Mouse (Mus musculus): ENCODE data around the gene Adora2b.

Adora2b gene
- long read RNA-seq, experiment 1, partial matches to known transcripts: 0 of 2 reads
- long read RNA-seq, experiment 1, other reads (novel, unspliced or antisense): 0 of 2 reads
- long read RNA-seq, experiment 2: 0 reads

GRCm38 (mm10) chr11:62248401-62249244 is at the start of gene Adora2b:
Gene Adora2b, plus strand, starts transcription at chr11:62248984.
- intact Hi-C loops (cut with DNase I): no loop called here

- intact Hi-C loops (cut with DNase I): no loop called here
Measured at GRCm38 (mm10) chr11:62200901-62201512, 47.8 kb upstream of the Adora2b start.

GRCm38 (mm10) chr11:62202645-62203044 is 46.1 kb upstream of the Adora2b start:
- intact Hi-C loops (cut with DNase I): no loop called here

- intact Hi-C loops (cut with DNase I): no loop called here
Measured at GRCm38 (mm10) chr11:62209111-62209510, 39.7 kb upstream of the Adora2b start.

- intact Hi-C loops (cut with DNase I): no loop called here
Measured at GRCm38 (mm10) chr11:62209891-62210290, 38.9 kb upstream of the Adora2b start.

- intact Hi-C loops (cut with DNase I): no loop called here
Measured at GRCm38 (mm10) chr11:62213384-62213989, 35.3 kb upstream of the Adora2b start.

- intact Hi-C loops (cut with DNase I): no loop called here
Measured at GRCm38 (mm10) chr11:62215107-62215506, 33.7 kb upstream of the Adora2b start.

- intact Hi-C loops (cut with DNase I): no loop called here
Measured at GRCm38 (mm10) chr11:62217751-62218150, 31.0 kb upstream of the Adora2b start.

- intact Hi-C loops (cut with DNase I): no loop called here
Measured at GRCm38 (mm10) chr11:62220756-62221510, 27.9 kb upstream of the Adora2b start.

GRCm38 (mm10) chr11:62223416-62223815 is 25.4 kb upstream of the Adora2b start:
- intact Hi-C loops (cut with DNase I): no loop called here

- intact Hi-C loops (cut with DNase I): no loop called here
Measured at GRCm38 (mm10) chr11:62223962-62224361, 24.8 kb upstream of the Adora2b start.

- intact Hi-C loops (cut with DNase I): no loop called here
Measured at GRCm38 (mm10) chr11:62224797-62225196, 24.0 kb upstream of the Adora2b start.

GRCm38 (mm10) chr11:62240631-62241261 is 8.0 kb upstream of the Adora2b start:
- intact Hi-C loops (cut with DNase I): no loop called here

- intact Hi-C loops (cut with DNase I): no loop called here
Measured at GRCm38 (mm10) chr11:62243871-62244270, 4.9 kb upstream of the Adora2b start.

- intact Hi-C loops (cut with DNase I): no loop called here
Measured at GRCm38 (mm10) chr11:62244471-62244870, 4.3 kb upstream of the Adora2b start.

GRCm38 (mm10) chr11:62247759-62248400 is 904 bp upstream of the Adora2b start:
- intact Hi-C loops (cut with DNase I): no loop called here

- intact Hi-C loops (cut with DNase I): no loop called here
Measured at GRCm38 (mm10) chr11:62249266-62250037, 668 bp downstream of the Adora2b start.

GRCm38 (mm10) chr11:62251047-62251446 is 2.3 kb downstream of the Adora2b start:
- intact Hi-C loops (cut with DNase I): no loop called here

GRCm38 (mm10) chr11:62253380-62253779 is 4.6 kb downstream of the Adora2b start:
- intact Hi-C loops (cut with DNase I): no loop called here

- intact Hi-C loops (cut with DNase I): no loop called here
Measured at GRCm38 (mm10) chr11:62259214-62259613, 10.4 kb downstream of the Adora2b start.

All from adrenal gland (tissue).